Mouse (Mus musculus) stomach, embryonic 14.5 days (tissue): ENCODE data around the gene Bcar3. TPM values are rescaled to one million over a fixed set of nuclear protein-coding genes. Genes with fewer than 3 reads are reported as not detected.

Source experiments
- ATAC-seq: fragments of 200-750 bp; cut with Nextera tagmentation; 2 replicates; pipeline ENCODE4 v1.8.0; 2017; ENCODE audit warnings: low read depth, moderate TSS enrichment; ENCODE audit not compliant: insufficient number of reproducible peaks, insufficient read depth, low FRiP score
- H3K27ac ChIP-seq: fragments of 300-500 bp; sonication (generic); 2 replicates; pipeline ENCODE4 v1.5.1; 2014; ENCODE audit warnings: mild to moderate bottlenecking, low read length, moderate library complexity, mixed read lengths
- H3K27me3 ChIP-seq: fragments of 300-500 bp; sonication (generic); 2 replicates; pipeline ENCODE4 v1.6.1; 2014; ENCODE audit warnings: low read length, control low read depth, mixed read lengths; ENCODE audit not compliant: control insufficient read depth, insufficient read depth
- H3K36me3 ChIP-seq: fragments of 300-500 bp; sonication (generic); 2 replicates; pipeline ENCODE4 v1.6.1; 2014; ENCODE audit warnings: mild to moderate bottlenecking, control low read depth, low read length, moderate library complexity, mixed read lengths; ENCODE audit not compliant: control insufficient read depth, insufficient read depth
- H3K4me1 ChIP-seq: fragments of 300-500 bp; sonication (generic); 2 replicates; pipeline ENCODE4 v1.6.1; 2014; ENCODE audit warnings: low read length, control low read depth, mixed read lengths; ENCODE audit not compliant: control insufficient read depth, insufficient read depth
- H3K4me2 ChIP-seq: fragments of 300-500 bp; sonication (generic); replicated peaks from 2 replicates; pipeline ENCODE4 v1.6.1; 2014; ENCODE audit warnings: low read depth, low read length, control low read depth
- H3K4me3 ChIP-seq: fragments of 300-500 bp; sonication (generic); 2 replicates; pipeline ENCODE4 v1.5.1; 2014; ENCODE audit warnings: low read depth, low read length, control low read depth
- H3K9ac ChIP-seq: fragments of 300-500 bp; sonication (generic); replicated peaks from 2 replicates; pipeline ENCODE4 v1.6.1; 2014; ENCODE audit warnings: low read depth, mild to moderate bottlenecking, control low read depth, low read length, moderate library complexity, mixed read lengths
- H3K9me3 ChIP-seq: fragments of 300-500 bp; sonication (generic); 2 replicates; pipeline ENCODE4 v1.6.1; 2016; ENCODE audit warnings: low read depth, low read length, control low read depth; ENCODE audit not compliant: control insufficient read depth
- WGBS: fragments of 180-500 bp; shearing (Covaris S2); extraction: QIAGEN DNeasy Blood & Tissue Kit; methylation state at CpG from one replicate; pipeline ENCODE4 v1.1.7; 2014; 5-methylcytosine and 5-hydroxymethylcytosine counted together
- polyA plus RNA-seq: library from polyadenylated mRNA; unstranded; fragments of >200 nt; fragmentation: Nextera tagmentation; extraction: Ambion mirVana; gene quantifications from 2 replicates; pipeline ENCODE4 v1.2.1, GENCODE M21; 2014

Gene Bcar3
- polyA plus RNA-seq: 11.3 and 12.7 TPM in 2 replicates

- ATAC-seq: peak; percentile 78
Observed at GRCm38 (mm10) chr3:122293954-122294850, at the start of gene Bcar3. Gene Bcar3 (plus strand): TSS chr3:122294136.

DNA sequence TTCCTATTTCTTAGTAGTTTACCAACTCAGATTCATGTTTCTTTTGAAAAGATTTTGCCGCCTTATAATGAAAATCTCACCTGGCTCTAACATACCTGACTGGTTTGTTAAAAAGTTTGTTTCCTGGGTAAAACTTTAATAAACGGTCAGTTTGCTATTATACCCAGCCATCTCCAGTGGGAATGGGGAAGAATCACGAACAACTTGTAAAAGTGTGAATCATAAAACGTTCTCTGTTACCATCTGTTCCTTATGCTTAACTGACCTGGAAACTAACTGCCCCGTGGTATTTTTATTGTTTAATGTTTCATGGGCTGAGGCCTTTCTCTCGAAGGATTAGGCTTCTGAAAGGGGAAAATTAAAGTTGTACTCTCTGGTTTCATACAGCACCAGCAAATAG is 49.2 kb upstream of the Bcar3 start:
- H3K4me2 ChIP-seq: peak overlapping the region; percentile 40
- H3K4me1 ChIP-seq: peaks cover 16% of the 10 kb centered on the region
- no peak for ATAC-seq
- 52% methylated on average over 6 of the region's 6 CpGs for WGBS
- peak overlapping the region; percentile 74 for H3K4me3 ChIP-seq
- H3K36me3 ChIP-seq: no peaks in the 10 kb centered on the region
- no peak overlapping the region for H3K27ac ChIP-seq
- H3K9ac ChIP-seq: no peak overlapping the region
- H3K27me3 ChIP-seq: no peaks in the 10 kb centered on the region
- H3K9me3 ChIP-seq: no peaks in the 10 kb centered on the region

More at GRCm38 (mm10) chr3:122293954-122294850, at the start of gene Bcar3:
- Histone ChIP-seq H3K4me3 (peak within 1 kb of the TSS; percentile 79), H3K27ac (peak within 1 kb of the TSS; percentile 96), H3K4me2 (peak within 1 kb of the TSS; percentile 70), H3K27me3 (no peaks in the 10 kb centered on the region), H3K4me1 (0 out of 2 replicates have a peak, but pooled peaks cover 7% of the 10 kb centered on the region), H3K9ac (peak within 1 kb of the TSS; percentile 81), H3K36me3 (no peaks in the 10 kb centered on the region), H3K9me3 (no peaks in the 10 kb centered on the region)
- 5% methylated on average over 36 of the region's 37 CpGs for WGBS

DNA sequence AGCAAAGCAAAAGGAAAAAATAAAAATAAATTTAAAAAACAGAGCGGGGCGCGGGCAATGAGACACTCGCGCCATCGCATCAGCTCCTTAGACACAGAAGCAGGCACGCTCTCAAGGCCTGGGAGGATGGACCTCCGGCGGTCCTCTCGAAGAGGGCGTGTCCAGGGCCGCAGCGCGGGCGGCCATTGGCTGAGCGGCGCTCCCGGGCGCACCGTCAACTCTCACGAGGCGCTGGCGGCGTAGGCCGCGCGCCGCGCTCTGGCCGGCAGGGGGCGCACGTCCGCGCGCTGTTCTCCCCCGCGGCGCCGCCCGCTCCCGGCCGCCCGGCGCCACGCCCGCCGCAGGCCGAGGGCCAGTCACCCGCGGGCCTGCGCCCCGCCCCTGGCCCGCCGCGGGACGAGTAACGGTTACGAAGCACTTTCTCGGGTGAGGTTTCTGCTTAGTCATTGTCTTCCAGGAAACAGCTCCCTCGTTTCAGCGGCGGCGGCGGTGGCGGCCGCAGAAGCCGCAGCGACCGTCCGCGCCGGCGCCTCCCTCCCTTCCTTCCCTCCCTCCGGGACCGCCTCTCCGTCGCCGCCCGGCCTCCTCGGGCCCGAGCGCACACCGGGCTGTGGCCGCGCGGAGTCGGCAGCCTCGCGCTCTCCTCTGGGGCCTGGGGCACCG is 48.6 kb upstream of the Bcar3 start, which contains the start of gene Gclm:
Gclm (plus strand) TSS at position 343 of the 663 bp plus-strand sequence.
- peak; percentile 97 for ATAC-seq
- H3K9ac ChIP-seq: peak within 1 kb of the TSS; percentile 60
- H3K27me3 ChIP-seq: no peaks in the 10 kb centered on the region
- H3K4me1 ChIP-seq: peaks cover 16% of the 10 kb centered on the region
- H3K9me3 ChIP-seq: no peaks in the 10 kb centered on the region
- peak within 1 kb of the TSS; percentile 84 for H3K4me2 ChIP-seq
- peak within 1 kb of the TSS; percentile 82 for H3K27ac ChIP-seq
- H3K36me3 ChIP-seq: no peaks in the 10 kb centered on the region
- WGBS: under 1% methylated on average over 84 of the region's 90 CpGs
- peak within 1 kb of the TSS; percentile 74 for H3K4me3 ChIP-seq

DNA sequence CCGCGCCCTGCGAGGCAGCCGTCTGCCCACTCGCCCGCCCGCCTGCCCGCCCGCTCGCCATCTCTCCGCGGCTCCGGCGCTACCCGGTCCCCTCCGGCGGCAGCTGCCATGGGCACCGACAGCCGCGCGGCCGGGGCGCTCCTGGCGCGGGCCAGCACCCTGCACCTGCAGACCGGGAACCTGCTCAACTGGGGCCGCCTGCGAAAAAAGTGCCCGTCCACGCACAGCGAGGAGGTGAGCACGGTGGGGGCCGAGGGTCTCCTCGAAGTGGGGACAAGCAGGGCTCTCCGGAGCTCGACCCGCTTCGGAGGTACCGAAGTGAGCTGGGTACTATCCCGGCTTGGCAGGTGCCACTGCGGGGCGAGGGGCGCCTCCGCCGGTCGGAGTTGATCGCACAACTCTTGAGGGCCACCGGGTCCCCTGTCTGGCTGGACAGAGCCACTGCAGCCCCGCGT is 48.0 kb upstream of the Bcar3 start:
- ATAC-seq: peak; percentile 35
- Histone ChIP-seq H3K27me3 (no peaks in the 10 kb centered on the region), H3K4me2 (peak overlapping the region; percentile 84), H3K9ac (peak overlapping the region; percentile 60), H3K4me3 (peak overlapping the region; percentile 74), H3K36me3 (no peaks in the 10 kb centered on the region), H3K9me3 (no peaks in the 10 kb centered on the region), H3K27ac (peak overlapping the region; percentile 82), H3K4me1 (peaks cover 16% of the 10 kb centered on the region)
- under 1% methylated on average over 45 of the region's 50 CpGs for WGBS

DNA sequence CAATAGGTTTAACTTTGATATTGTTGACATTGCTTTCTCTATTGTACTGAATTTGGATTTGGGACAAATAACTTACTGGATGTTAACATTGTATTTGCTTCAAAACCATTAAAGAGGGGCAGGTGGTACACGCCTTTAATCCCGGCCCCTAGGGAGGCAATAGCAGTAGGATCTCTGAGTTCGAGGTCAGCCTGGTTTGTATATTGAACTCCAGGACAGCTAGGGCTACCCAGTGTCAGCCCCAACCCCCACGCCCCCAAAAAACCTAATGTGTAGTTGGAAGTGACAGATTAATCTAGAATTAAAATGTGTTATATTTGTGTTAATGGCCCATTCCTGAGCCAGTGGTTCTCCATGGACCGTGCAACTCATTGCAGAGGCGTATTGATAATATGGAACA is 47.5 kb upstream of the Bcar3 start:
- peak overlapping the region; percentile 84 for H3K4me2 ChIP-seq
- H3K9ac ChIP-seq: peak overlapping the region; percentile 60
- H3K27me3 ChIP-seq: no peaks in the 10 kb centered on the region
- H3K36me3 ChIP-seq: no peaks in the 10 kb centered on the region
- H3K4me1 ChIP-seq: peaks cover 16% of the 10 kb centered on the region
- ATAC-seq: no peak
- H3K27ac ChIP-seq: no peak overlapping the region; the same call in 1 of the 2 replicates
- H3K4me3 ChIP-seq: peak overlapping the region; percentile 74
- WGBS: 33% methylated on average over 6 of the region's 6 CpGs
- no peaks in the 10 kb centered on the region for H3K9me3 ChIP-seq

- peak overlapping the region; percentile 84 for H3K4me2 ChIP-seq
- peaks cover 16% of the 10 kb centered on the region for H3K4me1 ChIP-seq
- peak overlapping the region; percentile 74; the same call in 1 of the 2 replicates for H3K4me3 ChIP-seq
- no peak overlapping the region for H3K9ac ChIP-seq
- H3K27me3 ChIP-seq: no peaks in the 10 kb centered on the region
- no peaks in the 10 kb centered on the region for H3K36me3 ChIP-seq
- 50% methylated on average over 12 of the region's 12 CpGs for WGBS
- no peak for ATAC-seq
- H3K27ac ChIP-seq: no peak overlapping the region; the same call in 1 of the 2 replicates
- no peaks in the 10 kb centered on the region for H3K9me3 ChIP-seq
Observed at GRCm38 (mm10) chr3:122246986-122247767, 46.8 kb upstream of the Bcar3 start.

GRCm38 (mm10) chr3:122247768-122248100 is 46.2 kb upstream of the Bcar3 start:
- no peaks in the 10 kb centered on the region for H3K27me3 ChIP-seq
- no peak for ATAC-seq
- no peaks in the 10 kb centered on the region for H3K36me3 ChIP-seq
- 96% methylated on average over 2 of the region's 2 CpGs for WGBS
- no peak overlapping the region for H3K9ac ChIP-seq
- no peak overlapping the region for H3K4me2 ChIP-seq
- H3K9me3 ChIP-seq: no peaks in the 10 kb centered on the region
- H3K27ac ChIP-seq: no peak overlapping the region
- H3K4me1 ChIP-seq: peaks cover 16% of the 10 kb centered on the region
- no peak overlapping the region for H3K4me3 ChIP-seq
